Mouse (Mus musculus) neural tube, embryonic 14.5 days (tissue): ENCODE measurements around the gene Grip2. TPM values are rescaled to one million over a fixed set of nuclear protein-coding genes. Genes with fewer than 3 reads are reported as not detected.
A peak's percentile ranks its signal among the peaks of the same experiment; 100 is the strongest.

ENCODE experiments used
- ATAC-seq: fragments of 200-750 bp; cut with Nextera tagmentation; 2 replicates; pipeline ENCODE4 v1.8.0; 2017; ENCODE audit warnings: low read depth, mild to moderate bottlenecking, moderate TSS enrichment, moderate library complexity
- H3K27ac ChIP-seq: fragments of 300-500 bp; sonication (generic); 2 replicates; pipeline ENCODE4 v1.5.1; 2014; ENCODE audit warnings: low read depth, mild to moderate bottlenecking, control low read depth, low read length, moderate library complexity, mixed read lengths
- H3K27me3 ChIP-seq: fragments of 300-500 bp; sonication (generic); 2 replicates; pipeline ENCODE4 v1.6.1; 2014; ENCODE audit warnings: low read length; ENCODE audit not compliant: control insufficient read depth, insufficient read depth
- H3K36me3 ChIP-seq: fragments of 300-500 bp; sonication (generic); 2 replicates; pipeline ENCODE4 v1.6.1; 2014; ENCODE audit warnings: low read length, mixed read lengths; ENCODE audit not compliant: control insufficient read depth, insufficient read depth
- H3K4me1 ChIP-seq: fragments of 300-500 bp; sonication (generic); 2 replicates; pipeline ENCODE4 v1.6.1; 2014; ENCODE audit warnings: low read length; ENCODE audit not compliant: control insufficient read depth, insufficient read depth
- H3K4me2 ChIP-seq: fragments of 300-500 bp; sonication (generic); 2 replicates; pipeline ENCODE4 v1.6.1; 2014; ENCODE audit warnings: mild to moderate bottlenecking, low read depth, low read length, control low read depth
- H3K4me3 ChIP-seq: fragments of 300-500 bp; sonication (generic); 2 replicates; pipeline ENCODE4 v1.5.1; 2014; ENCODE audit warnings: low read depth, low read length, control low read depth, mixed read lengths
- H3K9ac ChIP-seq: fragments of 300-500 bp; sonication (generic); replicated peaks from 2 replicates; pipeline ENCODE4 v1.6.1; 2014; ENCODE audit warnings: low read depth, mild to moderate bottlenecking, control low read depth, low read length, mixed read lengths
- H3K9me3 ChIP-seq: fragments of 300-500 bp; sonication (generic); 2 replicates; pipeline ENCODE4 v1.6.1; 2016; ENCODE audit warnings: low read length; ENCODE audit not compliant: control insufficient read depth
- WGBS: fragments of 180-500 bp; shearing (Covaris S2); extraction: QIAGEN DNeasy Blood & Tissue Kit; methylation state at CpG from one replicate; pipeline ENCODE4 v1.1.7; 2014; 5-methylcytosine and 5-hydroxymethylcytosine counted together
- polyA plus RNA-seq: library from polyadenylated mRNA; unstranded; fragments of >200 nt; fragmentation: Nextera tagmentation; extraction: Ambion mirVana; gene quantifications from 2 replicates; pipeline ENCODE4 v1.2.1, GENCODE M21; 2014

Grip2 gene
- polyA plus RNA-seq, 1 experiment from 2014 or later, result 10.4 TPM

- H3K9ac ChIP-seq, result no peak overlapping the region
- no peak for ATAC-seq
- no peaks in the 10 kb centered on the region for H3K27me3 ChIP-seq
- no peak overlapping the region for H3K4me2 ChIP-seq
- H3K4me1 ChIP-seq, result no peaks in the 10 kb centered on the region
- 52% methylated on average over 9 of the region's 9 CpGs for WGBS
- H3K9me3 ChIP-seq, result no peaks in the 10 kb centered on the region
- H3K27ac ChIP-seq, result no peak overlapping the region
- H3K36me3 ChIP-seq, result 0 out of 2 replicates have a peak, but pooled peaks cover 3% of the 10 kb centered on the region
- H3K4me3 ChIP-seq, result no peak overlapping the region
Observed at GRCm38 (mm10) chr6:91779206-91779605, 47.8 kb downstream of the Grip2 start.

GRCm38 (mm10) chr6:91776543-91776942 lies 50.5 kb downstream of the Grip2 start:
- no peak overlapping the region for H3K4me3 ChIP-seq
- WGBS, result 15% methylated on average over 9 of the region's 9 CpGs
- no peaks in the 10 kb centered on the region for H3K27me3 ChIP-seq
- H3K36me3 ChIP-seq, result 0 out of 2 replicates have a peak, but pooled peaks cover 3% of the 10 kb centered on the region
- no peaks in the 10 kb centered on the region for H3K4me1 ChIP-seq
- H3K9me3 ChIP-seq, result no peaks in the 10 kb centered on the region
- H3K27ac ChIP-seq, result no peak overlapping the region
- no peak overlapping the region for H3K9ac ChIP-seq
- no peak overlapping the region for H3K4me2 ChIP-seq
- ATAC-seq, result peak; percentile 81

GRCm38 (mm10) chr6:91773951-91774350 lies 53.1 kb downstream of the Grip2 start:
- Histone ChIP-seq H3K9me3 (no peaks in the 10 kb centered on the region; the same call in 1 of the 2 replicates), H3K27me3 (no peaks in the 10 kb centered on the region), H3K27ac (no peak overlapping the region), H3K4me3 (no peak overlapping the region), H3K9ac (no peak overlapping the region), H3K4me2 (no peak overlapping the region), H3K4me1 (no peaks in the 10 kb centered on the region), H3K36me3 (0 out of 2 replicates have a peak, but pooled peaks cover 3% of the 10 kb centered on the region)
- ATAC-seq, result no peak
- 73% methylated on average over 5 of the region's 5 CpGs for WGBS

GRCm38 (mm10) chr6:91767550-91767949 lies 59.5 kb downstream of the Grip2 start:
- Histone ChIP-seq H3K27ac (no peak overlapping the region), H3K4me2 (no peak overlapping the region), H3K4me3 (no peak overlapping the region), H3K36me3 (no peaks in the 10 kb centered on the region), H3K9ac (no peak overlapping the region), H3K9me3 (no peaks in the 10 kb centered on the region; the same call in 1 of the 2 replicates), H3K27me3 (no peaks in the 10 kb centered on the region), H3K4me1 (no peaks in the 10 kb centered on the region)
- ATAC-seq, result no peak
- 87% methylated on average over 8 of the region's 8 CpGs for WGBS

- H3K4me2 ChIP-seq, result no peak overlapping the region
- no peak overlapping the region for H3K27ac ChIP-seq
- no peak overlapping the region for H3K4me3 ChIP-seq
- H3K27me3 ChIP-seq, result no peaks in the 10 kb centered on the region
- no peaks in the 10 kb centered on the region for H3K4me1 ChIP-seq
- H3K9ac ChIP-seq, result no peak overlapping the region
- H3K36me3 ChIP-seq, result peaks cover 7% of the 10 kb centered on the region
- H3K9me3 ChIP-seq, result no peaks in the 10 kb centered on the region
- ATAC-seq, result no peak
- 85% methylated on average over 9 of the region's 9 CpGs for WGBS
Observed at GRCm38 (mm10) chr6:91762051-91762742, 64.9 kb downstream of the Grip2 start.

GRCm38 (mm10) chr6:91754845-91755244 lies 72.2 kb downstream of the Grip2 start:
- no peak overlapping the region for H3K9ac ChIP-seq
- no peak for ATAC-seq
- no peak overlapping the region for H3K4me3 ChIP-seq
- no peaks in the 10 kb centered on the region for H3K4me1 ChIP-seq
- no peak overlapping the region for H3K4me2 ChIP-seq
- H3K27ac ChIP-seq, result no peak overlapping the region
- H3K27me3 ChIP-seq, result no peaks in the 10 kb centered on the region
- peaks cover 24% of the 10 kb centered on the region for H3K36me3 ChIP-seq
- H3K9me3 ChIP-seq, result no peaks in the 10 kb centered on the region
- WGBS, result 83% methylated on average over 12 of the region's 12 CpGs

- no peaks in the 10 kb centered on the region for H3K9me3 ChIP-seq
- no peak overlapping the region for H3K9ac ChIP-seq
- H3K27me3 ChIP-seq, result no peaks in the 10 kb centered on the region
- H3K4me3 ChIP-seq, result no peak overlapping the region
- no peak for ATAC-seq
- no peak overlapping the region for H3K4me2 ChIP-seq
- no peaks in the 10 kb centered on the region for H3K4me1 ChIP-seq
- WGBS, result 49% methylated on average over 6 of the region's 6 CpGs
- no peak overlapping the region for H3K27ac ChIP-seq
- peaks cover 25% of the 10 kb centered on the region for H3K36me3 ChIP-seq
Observed at GRCm38 (mm10) chr6:91754098-91754497, 73.0 kb downstream of the Grip2 start.

- no peak overlapping the region for H3K9ac ChIP-seq
- H3K9me3 ChIP-seq, result no peaks in the 10 kb centered on the region
- H3K36me3 ChIP-seq, result peaks cover 33% of the 10 kb centered on the region
- no peak for ATAC-seq
- no peak overlapping the region for H3K27ac ChIP-seq
- no peak overlapping the region for H3K4me2 ChIP-seq
- WGBS, result 54% methylated on average over 8 of the region's 8 CpGs
- no peaks in the 10 kb centered on the region for H3K4me1 ChIP-seq
- H3K4me3 ChIP-seq, result no peak overlapping the region
- H3K27me3 ChIP-seq, result no peaks in the 10 kb centered on the region
Observed at GRCm38 (mm10) chr6:91752884-91753283, 74.2 kb downstream of the Grip2 start.

- Histone ChIP-seq H3K4me2 (no peak overlapping the region), H3K4me3 (no peak overlapping the region), H3K9ac (no peak overlapping the region), H3K9me3 (no peaks in the 10 kb centered on the region), H3K27ac (no peak overlapping the region), H3K36me3 (peaks cover 26% of the 10 kb centered on the region), H3K27me3 (no peaks in the 10 kb centered on the region), H3K4me1 (no peaks in the 10 kb centered on the region)
- no peak for ATAC-seq
- WGBS, result 78% methylated on average over 3 of the region's 3 CpGs
Observed at GRCm38 (mm10) chr6:91750976-91751375, 76.1 kb downstream of the Grip2 start.
